Mouse (Mus musculus) olfactory bulb, adult 2 months (tissue): ENCODE data around the gene Camta1.

Experiments used
- CTCF ChIP-seq: fragments of 200-500 bp; IDR thresholded peaks from 2 replicates; pipeline ENCODE4 v1.5.1; 2012; ENCODE audit warnings: low read depth, mild to moderate bottlenecking, low read length, moderate library complexity; ENCODE audit not compliant: insufficient read depth
- POLR2A ChIP-seq: fragments of 200-500 bp; IDR thresholded peaks from 2 replicates; pipeline ENCODE4 v1.6.1; 2012; ENCODE audit warnings: mild to moderate bottlenecking, low read depth, low read length, moderate library complexity; ENCODE audit not compliant: insufficient read depth

- TF ChIP-seq CTCF (no peak), POLR2A (no peak)
These were observed 899.4 kb downstream of the Camta1 start for GRCm38 (mm10) chr4:150962231-150962630.
